Mouse (Mus musculus): ENCODE measurements at regions not wholly inside any gene's neighbourhood (a gene's known extent, or its start where the extent isn't known, plus 50 kb on each side); places are given as distances from the start of the nearest gene placed in this dataset.
"Not testable (repeated sequence)": the region's sequence is repeated elsewhere in the genome, so short reads cannot be mapped to it uniquely, and the experiment has no call there.

GRCm38 (mm10) chr1:145910637-145911369 is 583.8 kb upstream of the Brinp3 start:
- Histone ChIP-seq H3K9me3 (replicated peaks) (no peaks in the 10 kb centered on the region), H3K4me1 (ENCODE audit: insufficient read depth, low read depth, low read length) (no peaks in the 10 kb centered on the region), H3K4me3 (ENCODE audit: low read depth, low read length) (no peak overlapping the region), H3K36me3 (replicated peaks) (no peaks in the 10 kb centered on the region), H3K27me3 (ENCODE audit: insufficient read depth, low read length) (no peaks in the 10 kb centered on the region)
- DNase-seq (ENCODE audit: low spot score) = no peak
- TF ChIP-seq GATA2 (IDR thresholded peaks at IDR 0.05; ENCODE audit: borderline replicate concordance, low read depth, low read length) = no peak
- no peak for TF ChIP-seq CTCF (IDR thresholded peaks at IDR 0.05; ENCODE audit: low read depth, low read length)
- TF ChIP-seq TAL1 (conservative IDR thresholded peaks at IDR 0.05; ENCODE audit: low read depth, low read length) = no peak
- TF ChIP-seq POLR2AphosphoS5 (IDR thresholded peaks at IDR 0.05; ENCODE audit: insufficient replicate concordance, low read depth, low read length) = no peak
- TF ChIP-seq GATA1 (IDR thresholded peaks at IDR 0.05; ENCODE audit: borderline replicate concordance, low read length) = no peak
- ATAC-seq (ENCODE audit: extremely low read depth, insufficient number of reproducible peaks, low FRiP score, poor library complexity, severe bottlenecking) = no peak

DNA sequence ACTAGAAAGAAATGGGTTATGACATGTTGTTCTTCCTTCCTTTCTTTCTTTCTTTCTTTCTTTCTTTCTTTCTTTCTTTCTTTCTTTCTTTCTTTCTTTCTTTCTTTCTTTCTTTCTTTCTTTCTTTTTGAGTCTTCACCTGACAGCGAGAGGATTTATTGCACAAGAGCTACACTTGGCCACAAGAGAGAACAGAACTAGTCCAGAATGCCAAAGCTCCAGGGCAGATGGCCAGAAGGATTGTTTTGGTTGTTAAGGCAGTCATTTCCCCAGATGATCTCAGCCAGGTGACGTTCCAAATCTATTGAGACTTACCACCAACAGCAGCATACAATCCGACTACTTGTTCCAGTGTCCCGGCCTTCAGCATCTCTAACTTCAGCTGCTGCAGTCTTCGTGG is 558.8 kb upstream of the Brinp3 start:
- no peak for ATAC-seq (ENCODE audit: extremely low read depth, insufficient number of reproducible peaks, low FRiP score, poor library complexity, severe bottlenecking)
- TF ChIP-seq GATA2 (IDR thresholded peaks at IDR 0.05; ENCODE audit: borderline replicate concordance, low read depth, low read length) (no peak), TAL1 (conservative IDR thresholded peaks at IDR 0.05; ENCODE audit: low read depth, low read length) (no peak), POLR2AphosphoS5 (IDR thresholded peaks at IDR 0.05; ENCODE audit: insufficient replicate concordance, low read depth, low read length) (no peak), CTCF (IDR thresholded peaks at IDR 0.05; ENCODE audit: low read depth, low read length) (no peak), GATA1 (IDR thresholded peaks at IDR 0.05; ENCODE audit: borderline replicate concordance, low read length) (no peak)

GRCm38 (mm10) chr1:145957762-145958161 is 536.8 kb upstream of the Brinp3 start:
- H3K4me3 ChIP-seq (ENCODE audit: low read depth, low read length); DNase-seq (ENCODE audit: low spot score); H3K9me3 ChIP-seq (replicated peaks); H3K4me1 ChIP-seq (ENCODE audit: insufficient read depth, low read depth, low read length); H3K36me3 ChIP-seq (replicated peaks); H3K27me3 ChIP-seq (ENCODE audit: insufficient read depth, low read length): not testable (repeated sequence)
- ATAC-seq (ENCODE audit: extremely low read depth, insufficient number of reproducible peaks, low FRiP score, poor library complexity, severe bottlenecking) = 0 out of 2 replicates have a peak, but pooled peaks have one; percentile 24
- TF ChIP-seq TAL1 (conservative IDR thresholded peaks at IDR 0.05; ENCODE audit: low read depth, low read length) = peak; percentile 37; the same call in 1 of the 2 replicates

More for the DNA sequence above, 558.8 kb upstream of the Brinp3 start:
- Histone ChIP-seq H3K4me1 (ENCODE audit: insufficient read depth, low read depth, low read length) (no peaks in the 10 kb centered on the region), H3K4me3 (ENCODE audit: low read depth, low read length) (no peak overlapping the region), H3K9me3 (replicated peaks) (peaks cover 3% of the 10 kb centered on the region; the same call in 1 of the 2 replicates), H3K36me3 (replicated peaks) (no peaks in the 10 kb centered on the region), H3K27me3 (ENCODE audit: insufficient read depth, low read length) (no peaks in the 10 kb centered on the region)
- no peak for DNase-seq (ENCODE audit: low spot score)

DNA sequence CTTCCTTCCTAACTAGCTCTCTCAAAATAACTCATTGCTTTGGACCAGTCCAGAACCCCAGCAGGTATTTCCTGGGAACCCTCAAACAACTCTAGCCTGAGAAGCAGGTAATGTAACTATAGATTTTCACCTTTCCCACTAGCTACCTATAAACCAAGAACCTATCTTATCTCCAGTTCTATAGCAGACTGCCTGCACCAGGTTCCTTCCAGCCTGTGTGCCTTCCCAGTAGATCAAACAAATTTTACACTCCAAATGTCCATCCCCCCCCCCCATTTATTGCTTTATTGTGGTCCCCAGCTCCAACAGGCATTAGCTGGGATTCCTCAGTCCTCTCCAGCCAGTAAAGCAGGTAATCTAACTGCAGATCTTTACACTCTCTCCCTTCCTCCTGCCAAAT is 532.3 kb upstream of the Brinp3 start:
- H3K27me3 ChIP-seq (ENCODE audit: insufficient read depth, low read length) = no peaks in the 10 kb centered on the region
- no peaks in the 10 kb centered on the region for H3K9me3 ChIP-seq (replicated peaks)
- peaks cover 7% of the 10 kb centered on the region for H3K4me1 ChIP-seq (ENCODE audit: insufficient read depth, low read depth, low read length)
- H3K36me3 ChIP-seq (replicated peaks) = no peaks in the 10 kb centered on the region
- H3K4me3 ChIP-seq (ENCODE audit: low read depth, low read length) = no peak overlapping the region
- DNase-seq (ENCODE audit: low spot score) = no peak
- ATAC-seq (ENCODE audit: extremely low read depth, insufficient number of reproducible peaks, low FRiP score, poor library complexity, severe bottlenecking) = no peak
- TF ChIP-seq GATA2 (IDR thresholded peaks at IDR 0.05; ENCODE audit: borderline replicate concordance, low read depth, low read length) (no peak), GATA1 (IDR thresholded peaks at IDR 0.05; ENCODE audit: borderline replicate concordance, low read length) (no peak), POLR2AphosphoS5 (IDR thresholded peaks at IDR 0.05; ENCODE audit: insufficient replicate concordance, low read depth, low read length) (no peak), TAL1 (conservative IDR thresholded peaks at IDR 0.05; ENCODE audit: low read depth, low read length) (no peak), CTCF (IDR thresholded peaks at IDR 0.05; ENCODE audit: low read depth, low read length) (no peak)

DNA sequence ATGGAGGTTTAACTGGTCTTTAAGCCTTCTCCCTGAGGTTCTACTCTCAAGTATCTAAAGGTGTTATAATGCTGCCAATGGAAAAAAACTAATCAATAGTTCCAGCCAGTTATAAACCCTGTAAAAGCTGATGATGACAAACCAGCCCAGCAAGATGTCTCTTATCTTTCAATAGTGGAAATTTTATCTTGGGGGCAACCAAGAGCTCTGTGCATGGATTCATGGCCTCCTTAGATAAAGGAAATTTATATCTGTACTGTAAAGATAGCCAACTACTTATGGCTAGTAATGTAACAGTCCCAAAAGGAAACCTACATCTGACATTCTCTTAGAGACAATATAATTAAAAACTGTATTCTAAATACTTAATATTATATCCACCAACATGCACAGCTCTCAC is 526.5 kb upstream of the Brinp3 start:
- DNase-seq (ENCODE audit: low spot score) = peak; percentile 1
- peak; percentile 88 for ATAC-seq (ENCODE audit: extremely low read depth, insufficient number of reproducible peaks, low FRiP score, poor library complexity, severe bottlenecking)

DNA sequence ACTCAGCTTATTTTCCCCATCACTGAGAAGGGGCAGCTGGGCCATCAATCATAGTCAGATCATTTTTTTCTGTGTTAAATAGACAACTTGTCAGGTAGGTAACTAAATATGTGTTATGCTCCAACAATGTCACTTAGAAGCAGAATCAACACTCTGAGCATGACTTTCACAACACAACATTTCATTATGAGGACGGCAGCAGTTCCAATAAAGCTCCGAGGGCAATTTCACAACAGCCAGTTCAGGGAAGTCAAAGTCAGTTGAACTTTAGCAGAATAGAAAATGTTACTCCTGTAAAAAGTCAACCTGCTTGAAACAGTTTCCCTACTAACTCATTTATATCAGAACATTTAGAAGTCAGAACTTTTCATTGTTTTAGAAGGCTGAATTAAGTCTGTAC is 522.1 kb upstream of the Brinp3 start:
- ATAC-seq (ENCODE audit: extremely low read depth, insufficient number of reproducible peaks, low FRiP score, poor library complexity, severe bottlenecking) (no peak), DNase-seq (ENCODE audit: low spot score) (no peak)
- Histone ChIP-seq H3K36me3 (replicated peaks) (no peaks in the 10 kb centered on the region), H3K27me3 (ENCODE audit: insufficient read depth, low read length) (no peaks in the 10 kb centered on the region), H3K4me3 (ENCODE audit: low read depth, low read length) (no peak overlapping the region), H3K4me1 (ENCODE audit: insufficient read depth, low read depth, low read length) (no peaks in the 10 kb centered on the region), H3K9me3 (replicated peaks) (no peaks in the 10 kb centered on the region)
- TF ChIP-seq TAL1 (conservative IDR thresholded peaks at IDR 0.05; ENCODE audit: low read depth, low read length) (no peak), GATA1 (IDR thresholded peaks at IDR 0.05; ENCODE audit: borderline replicate concordance, low read length) (no peak), CTCF (IDR thresholded peaks at IDR 0.05; ENCODE audit: low read depth, low read length) (no peak)

More for the DNA sequence above, 526.5 kb upstream of the Brinp3 start:
- Histone ChIP-seq H3K4me3 (ENCODE audit: low read depth, low read length) (no peak overlapping the region), H3K4me1 (ENCODE audit: insufficient read depth, low read depth, low read length) (no peaks in the 10 kb centered on the region), H3K9me3 (replicated peaks) (no peaks in the 10 kb centered on the region), H3K27me3 (ENCODE audit: insufficient read depth, low read length) (no peaks in the 10 kb centered on the region), H3K36me3 (replicated peaks) (no peaks in the 10 kb centered on the region)
- TF ChIP-seq POLR2AphosphoS5 (IDR thresholded peaks at IDR 0.05; ENCODE audit: insufficient replicate concordance, low read depth, low read length) = no peak
- peak; percentile 75 for TF ChIP-seq TAL1 (conservative IDR thresholded peaks at IDR 0.05; ENCODE audit: low read depth, low read length)
- TF ChIP-seq GATA1 (IDR thresholded peaks at IDR 0.05; ENCODE audit: borderline replicate concordance, low read length) = no peak
- no peak for TF ChIP-seq CTCF (IDR thresholded peaks at IDR 0.05; ENCODE audit: low read depth, low read length)
- TF ChIP-seq GATA2 (IDR thresholded peaks at IDR 0.05; ENCODE audit: borderline replicate concordance, low read depth, low read length) = no peak
